7 mouse cellular contexts compared by ENCODE assay signal in the genomic region with DNA sequence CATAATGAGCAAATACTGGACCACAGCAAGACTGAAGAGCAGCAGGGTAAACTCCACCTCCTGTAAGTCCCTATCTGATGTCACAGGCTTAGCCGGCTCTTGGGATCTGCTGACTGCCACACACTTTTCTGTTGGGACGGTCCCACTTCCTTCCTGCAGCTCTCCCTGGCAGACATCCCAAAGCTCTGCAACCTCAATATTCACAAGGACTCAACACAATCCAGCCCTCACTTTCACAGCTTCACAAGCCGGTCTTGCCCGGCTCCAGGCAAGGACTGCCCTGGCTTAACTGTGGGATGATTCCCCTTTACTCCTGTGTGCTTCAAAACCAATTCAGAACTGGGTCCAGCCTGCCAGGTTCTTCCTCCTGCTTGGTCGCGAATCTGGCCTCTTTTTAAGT. TPM values are rescaled to one million over a fixed set of nuclear protein-coding genes. Genes with fewer than 3 reads are reported as not detected.
A peak's percentile ranks its signal among the peaks of the same experiment; 100 is the strongest.
DNase-seq lines count a peak whose midpoint lies in the region; ATAC-seq and TF ChIP-seq lines count a peak whose summit lies in the region.

No protein-coding gene starts in this region.

- H3K27me3 ChIP-seq in heart, embryonic 16.5 days (ENCODE audit: control insufficient read depth, insufficient read depth, low read length) = no peaks in the 10 kb centered on the region
- no peaks in the 10 kb centered on the region for H3K27me3 ChIP-seq in liver, embryonic 14.5 days (ENCODE audit: control insufficient read depth, insufficient read depth, low read length)

- no peak for TF ChIP-seq CTCF in liver, embryonic 14.5 days (IDR thresholded peaks at IDR 0.05; ENCODE audit: low read depth)

- H3K9me3 ChIP-seq in heart, embryonic 16.5 days (replicated peaks; ENCODE audit: control insufficient read depth, low read length) = peaks cover 3% of the 10 kb centered on the region
- no peaks in the 10 kb centered on the region for H3K9me3 ChIP-seq in liver, embryonic 14.5 days (ENCODE audit: control insufficient read depth, low read length)

- DNase-seq in ES-CJ7 (ENCODE audit: low read depth, low spot score) = peak; percentile 67
- DNase-seq in adrenal gland, postnatal 25 days = peak; percentile 19
- no peak for DNase-seq in liver, embryonic 14.5 days (ENCODE audit: low read depth in 3 of 3, low spot score in 3 of 3)
- no peak for DNase-seq in cerebellum, postnatal 14 days
- no peak for DNase-seq in left cerebral cortex, adult 9 months (ENCODE audit: low spot score in 2 of 2)
- DNase-seq in right cerebral cortex, postnatal 14 days = no peak

- 0 out of 2 replicates have a peak overlapping the region, but pooled peaks have one; percentile 8 for H3K4me3 ChIP-seq in heart, embryonic 16.5 days (ENCODE audit: low read length)
- H3K4me3 ChIP-seq in liver, embryonic 14.5 days (ENCODE audit: insufficient read depth in 1 of 2, low read depth in 2 of 2, low read length in 2 of 2) = no peak overlapping the region

- peak; percentile 90 for ATAC-seq in heart, embryonic 16.5 days (replicated peaks; ENCODE audit: extremely low read depth, insufficient read depth, low FRiP score)
- peak; percentile 37; the same call in 1 of the 2 replicates for ATAC-seq in liver, embryonic 14.5 days (ENCODE audit: insufficient read depth)

- peaks cover 5% of the 10 kb centered on the region for H3K36me3 ChIP-seq in heart, embryonic 16.5 days (ENCODE audit: control insufficient read depth, insufficient read depth)
- H3K36me3 ChIP-seq in liver, embryonic 14.5 days (replicated peaks; ENCODE audit: control insufficient read depth, insufficient read depth, low read depth) = peaks cover 2% of the 10 kb centered on the region; the same call in 1 of the 2 replicates

- peak overlapping the region; percentile 69 for H3K9ac ChIP-seq in heart, embryonic 16.5 days (ENCODE audit: low read length)
- no peak overlapping the region for H3K9ac ChIP-seq in liver, embryonic 14.5 days (replicated peaks)

- WGBS in heart, embryonic 16.5 days = 11% methylated on average over 6 of the region's 6 CpGs
- 34% methylated on average over 6 of the region's 6 CpGs for WGBS in liver, embryonic 14.5 days (ENCODE audit: insufficient replicate concordance)

- peaks cover 19% of the 10 kb centered on the region for H3K4me1 ChIP-seq in heart, embryonic 16.5 days (ENCODE audit: control insufficient read depth, insufficient read depth, low read length)
- peaks cover 8 to 15% of the 10 kb centered on the region in 2 experiments; a peak in 3 of 4 replicates for H3K4me1 ChIP-seq in liver, embryonic 14.5 days (replicated peaks; ENCODE audit: control insufficient read depth in 2 of 2, insufficient read depth in 2 of 2, low read length in 1 of 2)

- TF ChIP-seq EP300 in liver, embryonic 14.5 days (IDR thresholded peaks at IDR 0.05; ENCODE audit: low read depth) = no peak

- H3K4me2 ChIP-seq in heart, embryonic 16.5 days (ENCODE audit: low read depth, low read length) = peak overlapping the region; percentile 52
- H3K4me2 ChIP-seq in liver, embryonic 14.5 days (ENCODE audit: low read depth) = no peak overlapping the region

- peak overlapping the region; percentile 87 for H3K27ac ChIP-seq in heart, embryonic 16.5 days (ENCODE audit: low read length)
- H3K27ac ChIP-seq in liver, embryonic 14.5 days = no peak overlapping the region

RNA-seq across cellular contexts. Expression of a gene that starts 21.1 kb away (rescaled TPM):
- total RNA-seq in adrenal gland, postnatal 25 days (2021) = 63.0 TPM in 2 replicates
- polyA plus RNA-seq in heart, embryonic 16.5 days (2015; fragmentation: Nextera tagmentation; extraction: Ambion mirVana) = 40.5 and 41.0 TPM in 2 replicates
- 18.1 and 22.7 TPM in 2 replicates for polyA plus RNA-seq in liver, embryonic 14.5 days (2012; rRNA removed)
- polyA plus RNA-seq in liver, embryonic 14.5 days (2014; fragmentation: Nextera tagmentation; extraction: Ambion mirVana) = 41.4 and 42.9 TPM in 2 replicates

RNA-seq across cellular contexts. Expression of a gene that starts 23.9 kb away (rescaled TPM):
- not detected in 2 replicates for total RNA-seq in adrenal gland, postnatal 25 days (2021)
- 0.14 and 0.35 TPM in 2 replicates for polyA plus RNA-seq in heart, embryonic 16.5 days (2015; fragmentation: Nextera tagmentation; extraction: Ambion mirVana)
- polyA plus RNA-seq in liver, embryonic 14.5 days (2012; rRNA removed) = not detected in 2 replicates
- polyA plus RNA-seq in liver, embryonic 14.5 days (2014; fragmentation: Nextera tagmentation; extraction: Ambion mirVana) = 0.05 and 0.14 TPM in 2 replicates

RNA-seq across cellular contexts. Expression of a gene that starts 46.5 kb away (rescaled TPM):
- 71.3 and 77.7 TPM in 2 replicates for total RNA-seq in adrenal gland, postnatal 25 days (2021)
- polyA plus RNA-seq in heart, embryonic 16.5 days (2015; fragmentation: Nextera tagmentation; extraction: Ambion mirVana) = 41.8 and 46.6 TPM in 2 replicates
- 62.8 and 96.9 TPM in 2 replicates for polyA plus RNA-seq in liver, embryonic 14.5 days (2012; rRNA removed)
- polyA plus RNA-seq in liver, embryonic 14.5 days (2014; fragmentation: Nextera tagmentation; extraction: Ambion mirVana) = 27.6 and 29.1 TPM in 2 replicates

Comparison
In these comparisons a context has a peak if more than half of its experiments do, and no peak if none do; other contexts are left out.
1. DNase-seq: peak in ES-CJ7 (single experiment) and adrenal gland, postnatal 25 days (single experiment); none in liver, embryonic 14.5 days (0 of 3), cerebellum, postnatal 14 days (0 of 2), left cerebral cortex, adult 9 months (0 of 2) and right cerebral cortex, postnatal 14 days (single experiment).